Mouse (Mus musculus) forebrain, postnatal 0 days (tissue): ENCODE measurements at regions not wholly inside any gene's neighbourhood (a gene's known extent, or its start where the extent isn't known, plus 50 kb on each side); places are given as distances from the start of the nearest gene placed in this dataset.

Experiments
- ATAC-seq: fragments of 200-750 bp; cut with Nextera tagmentation; 2 replicates; pipeline ENCODE4 v1.8.0; 2017; ENCODE audit warnings: mild to moderate bottlenecking, moderate library complexity
- DNase-seq: peaks from one replicate; pipeline ENCODE4 v3.0.0-alpha.2; 2015
- H3K27ac ChIP-seq: fragments of 300-500 bp; sonication (generic); 2 replicates; pipeline ENCODE4 v1.5.1; 2014; ENCODE audit warnings: low read depth, mild to moderate bottlenecking, antibody characterized with exemption, low read length, moderate library complexity, mixed read lengths
- H3K27me3 ChIP-seq: fragments of 300-500 bp; sonication (generic); 2 replicates; pipeline ENCODE4 v1.6.1; 2014; ENCODE audit warnings: mild to moderate bottlenecking, low read length, mixed read lengths; ENCODE audit not compliant: insufficient read depth
- H3K36me3 ChIP-seq: fragments of 300-500 bp; sonication (generic); 2 replicates; pipeline ENCODE4 v1.6.1; 2014; ENCODE audit warnings: mild to moderate bottlenecking, moderate library complexity; ENCODE audit not compliant: insufficient read depth
- H3K4me1 ChIP-seq: fragments of 300-500 bp; sonication (generic); 2 replicates; pipeline ENCODE4 v1.6.1; 2014; ENCODE audit warnings: antibody characterized with exemption; ENCODE audit not compliant: insufficient read depth
- H3K4me2 ChIP-seq: fragments of 300-500 bp; sonication (generic); 2 replicates; pipeline ENCODE4 v1.6.1; 2014; ENCODE audit warnings: low read depth, mild to moderate bottlenecking, moderate library complexity
- H3K4me3 ChIP-seq: fragments of 300-500 bp; sonication (generic); 2 replicates; pipeline ENCODE4 v1.5.1; 2014; ENCODE audit warnings: low read depth, low read length, mixed read lengths
- H3K9ac ChIP-seq: fragments of 300-500 bp; sonication (generic); 2 replicates; pipeline ENCODE4 v1.6.1; 2014; ENCODE audit warnings: mild to moderate bottlenecking
- H3K9me3 ChIP-seq: fragments of 300-500 bp; sonication (generic); 2 replicates; pipeline ENCODE4 v1.6.1; 2016; ENCODE audit warnings: low read length
- CTCF ChIP-seq: sonication (generic); IDR thresholded peaks from 2 replicates; pipeline ENCODE4 v1.5.1; 2016; ENCODE audit warnings: antibody characterized with exemption, control low read depth, low read depth
- WGBS: fragments of 180-500 bp; shearing (Covaris S2); extraction: QIAGEN DNeasy Blood & Tissue Kit; methylation state at CpG from one replicate; pipeline ENCODE4 v1.1.7; 2014; 5-methylcytosine and 5-hydroxymethylcytosine counted together

DNA sequence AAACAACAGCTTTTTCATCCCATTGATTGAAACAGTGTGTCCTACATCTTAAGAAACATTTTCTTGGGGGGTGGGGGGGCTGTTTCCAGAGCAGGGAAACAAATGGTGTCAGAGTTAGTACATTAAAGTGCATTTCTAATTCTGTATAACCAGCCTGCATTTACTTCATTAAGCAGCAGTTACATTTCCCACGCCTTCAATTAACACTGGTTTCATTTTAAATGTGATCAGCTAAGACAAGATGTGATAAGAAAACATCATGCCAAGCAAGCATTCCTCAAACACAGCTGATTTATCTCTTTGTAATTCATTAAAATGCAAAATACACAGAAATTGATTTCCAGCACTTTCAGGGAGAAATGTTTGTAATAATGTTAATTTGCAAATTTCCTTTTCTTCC lies 122.0 kb downstream of the Olfr1505 start:
- H3K4me2 ChIP-seq: no peak overlapping the region
- TF ChIP-seq CTCF: no peak
- H3K27me3 ChIP-seq: no peaks in the 10 kb centered on the region

DNA sequence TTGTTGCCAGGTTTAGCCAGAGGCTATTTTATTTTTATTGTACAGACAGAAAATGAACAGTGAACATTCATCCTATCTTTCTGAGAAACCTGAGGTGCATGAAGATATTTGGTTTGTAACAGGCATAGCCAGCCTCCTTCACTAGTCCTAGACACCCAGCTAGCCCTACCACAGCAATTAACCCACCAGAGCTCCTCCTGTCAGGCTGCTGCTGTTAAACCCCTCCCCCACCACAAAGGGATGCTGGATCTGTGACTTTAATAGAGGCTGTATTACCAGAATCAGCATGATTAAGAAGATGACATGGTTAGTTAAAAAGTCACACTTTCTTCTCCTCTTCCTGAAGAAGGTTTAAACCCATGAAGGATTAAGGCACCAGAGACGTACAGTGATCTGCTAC lies 122.5 kb downstream of the Olfr1505 start:
- Histone ChIP-seq H3K27ac (no peak overlapping the region), H3K9ac (no peak overlapping the region), H3K36me3 (no peaks in the 10 kb centered on the region), H3K4me2 (no peak overlapping the region), H3K9me3 (no peaks in the 10 kb centered on the region), H3K4me3 (no peak overlapping the region), H3K4me1 (no peaks in the 10 kb centered on the region), H3K27me3 (no peaks in the 10 kb centered on the region)
- 56% methylated on average over 1 of the region's 1 CpGs for WGBS
- ATAC-seq (no peak), DNase-seq (no peak)
- TF ChIP-seq CTCF: no peak

More for the DNA sequence above, 122.0 kb downstream of the Olfr1505 start:
- Histone ChIP-seq H3K9me3 (no peaks in the 10 kb centered on the region), H3K9ac (no peak overlapping the region), H3K36me3 (no peaks in the 10 kb centered on the region), H3K4me1 (no peaks in the 10 kb centered on the region), H3K4me3 (no peak overlapping the region), H3K27ac (no peak overlapping the region)
- DNase-seq (peak; percentile 8), ATAC-seq (no peak)
- 20% methylated on average over 1 of the region's 1 CpGs for WGBS

DNA sequence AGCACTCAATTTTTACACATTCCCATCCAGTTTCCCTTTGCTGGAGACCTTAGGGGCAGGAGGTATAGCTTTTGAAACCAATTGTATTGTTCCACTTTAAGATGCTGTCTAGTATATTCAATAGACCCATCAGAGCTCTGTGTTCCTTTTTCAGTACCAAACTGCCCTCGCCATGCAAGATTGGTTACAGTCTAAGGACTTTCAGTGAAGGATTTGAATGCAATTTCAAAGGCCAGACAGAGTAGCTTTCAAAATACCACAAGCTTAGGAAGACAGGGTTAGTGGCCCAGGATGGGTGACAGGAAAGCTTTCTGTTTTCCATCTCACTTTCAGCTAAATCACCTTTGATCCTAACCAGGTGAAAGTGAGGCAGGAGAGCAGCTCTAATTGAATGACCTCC lies 123.4 kb downstream of the Olfr1505 start:
- H3K9me3 ChIP-seq: no peaks in the 10 kb centered on the region
- H3K4me3 ChIP-seq: no peak overlapping the region
- no peaks in the 10 kb centered on the region for H3K27me3 ChIP-seq
- DNase-seq (no peak), ATAC-seq (no peak)
- no peaks in the 10 kb centered on the region for H3K36me3 ChIP-seq
- TF ChIP-seq CTCF: no peak
- H3K9ac ChIP-seq: no peak overlapping the region
- H3K4me2 ChIP-seq: no peak overlapping the region
- 27% methylated on average over 1 of the region's 1 CpGs for WGBS
- H3K27ac ChIP-seq: no peak overlapping the region
- H3K4me1 ChIP-seq: no peaks in the 10 kb centered on the region

DNA sequence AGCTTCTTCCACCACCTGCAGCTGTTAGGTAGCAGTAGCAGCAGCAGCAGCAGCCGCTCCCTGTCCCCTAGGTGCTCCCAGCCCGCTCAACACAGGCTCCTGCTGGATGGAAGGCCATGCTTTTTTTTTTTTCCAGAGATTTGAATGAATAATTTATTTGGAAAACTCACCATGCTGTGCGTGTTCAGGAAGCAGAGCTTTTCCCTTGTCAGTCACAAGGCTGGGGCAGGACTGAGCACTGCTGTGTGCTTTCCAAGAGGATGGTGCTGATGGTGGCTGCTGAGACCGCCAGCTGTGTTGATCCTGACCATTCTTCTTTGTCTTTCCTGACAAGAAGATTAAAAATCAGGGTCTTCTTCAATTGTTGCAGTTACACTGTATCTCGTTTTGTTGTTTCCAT lies 129.4 kb downstream of the Olfr1505 start:
- Histone ChIP-seq H3K9me3 (no peaks in the 10 kb centered on the region), H3K4me2 (no peak overlapping the region), H3K9ac (no peak overlapping the region), H3K4me1 (no peaks in the 10 kb centered on the region), H3K27ac (no peak overlapping the region), H3K27me3 (no peaks in the 10 kb centered on the region), H3K36me3 (no peaks in the 10 kb centered on the region), H3K4me3 (no peak overlapping the region)
- DNase-seq (no peak), ATAC-seq (no peak)
- 45% methylated on average over 5 of the region's 5 CpGs for whole genome bisulfite sequencing
- TF ChIP-seq CTCF: no peak

DNA sequence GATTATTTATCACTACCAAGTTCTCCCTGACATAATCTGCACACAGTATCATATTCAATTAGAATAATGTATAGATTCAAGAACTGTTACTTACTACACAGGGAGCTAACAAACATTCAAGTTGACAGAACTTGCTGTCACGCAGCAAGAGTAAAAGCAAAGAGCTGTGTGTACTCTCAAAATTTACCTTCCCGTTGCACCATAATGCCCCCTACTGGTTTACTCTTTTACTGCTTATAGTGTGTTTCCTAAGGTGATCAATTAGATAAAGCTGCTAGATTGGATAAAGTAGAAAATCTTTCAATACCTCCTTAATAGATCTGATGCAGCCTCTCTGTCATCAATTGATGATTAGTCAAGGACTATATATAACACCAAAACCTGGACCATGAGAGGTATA lies 132.1 kb downstream of the Olfr1505 start:
- Histone ChIP-seq H3K9me3 (no peaks in the 10 kb centered on the region), H3K27ac (no peak overlapping the region), H3K36me3 (no peaks in the 10 kb centered on the region), H3K4me2 (no peak overlapping the region), H3K9ac (no peak overlapping the region), H3K4me1 (no peaks in the 10 kb centered on the region), H3K4me3 (no peak overlapping the region), H3K27me3 (no peaks in the 10 kb centered on the region)
- 51% methylated on average over 2 of the region's 2 CpGs for WGBS
- ATAC-seq: no peak
- no peak for DNase-seq
- TF ChIP-seq CTCF: peak; percentile 11; the same call in 1 of the 2 replicates

DNA sequence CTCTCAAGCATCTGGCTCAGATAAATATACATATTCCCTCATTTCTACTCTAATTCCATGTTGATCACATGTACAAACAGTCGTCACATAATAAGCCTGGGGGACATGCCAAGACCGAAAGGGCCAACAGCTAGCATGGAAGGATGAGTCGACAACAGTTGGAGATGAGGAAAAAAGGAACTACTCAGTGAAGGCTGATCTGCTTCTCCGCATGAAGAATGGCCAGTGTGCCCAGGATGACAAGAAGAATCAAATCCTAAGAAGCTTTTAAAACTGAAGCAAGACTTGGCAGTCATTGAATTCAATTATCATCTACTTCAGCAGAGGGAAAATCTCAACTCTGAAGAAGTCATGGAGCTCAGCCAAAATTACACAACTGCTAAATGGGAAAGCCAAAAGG lies 138.7 kb downstream of the Olfr1505 start:
- H3K4me1 ChIP-seq: no peaks in the 10 kb centered on the region
- no peak overlapping the region for H3K4me2 ChIP-seq
- H3K27me3 ChIP-seq: no peaks in the 10 kb centered on the region
- no peak for TF ChIP-seq CTCF
- WGBS: 61% methylated on average over 4 of the region's 4 CpGs
- H3K27ac ChIP-seq: no peak overlapping the region
- no peaks in the 10 kb centered on the region for H3K9me3 ChIP-seq
- H3K9ac ChIP-seq: no peak overlapping the region
- ATAC-seq (no peak), DNase-seq (no peak)
- no peak overlapping the region for H3K4me3 ChIP-seq
- no peaks in the 10 kb centered on the region for H3K36me3 ChIP-seq

DNA sequence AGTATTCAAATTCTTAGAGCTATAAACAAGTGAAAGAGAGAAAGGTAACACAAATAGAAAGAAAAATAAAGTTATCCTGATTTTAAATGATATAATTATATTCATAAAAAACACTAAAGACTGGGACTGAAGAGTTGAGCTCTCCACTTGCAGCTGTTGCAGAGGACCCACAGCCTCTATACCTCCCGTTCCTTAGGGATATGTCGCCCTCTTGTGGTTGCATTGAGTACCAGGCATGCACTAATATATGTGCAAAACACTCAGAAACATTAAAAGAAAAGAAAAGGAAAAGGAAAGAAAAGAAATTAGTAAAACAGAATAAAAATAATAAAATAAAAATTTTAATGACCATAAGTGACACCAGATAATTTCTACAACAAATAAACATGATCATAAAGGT lies 167.2 kb downstream of the Olfr1505 start:
- 24% methylated on average over 2 of the region's 2 CpGs for WGBS
- H3K27me3 ChIP-seq: no peaks in the 10 kb centered on the region

DNA sequence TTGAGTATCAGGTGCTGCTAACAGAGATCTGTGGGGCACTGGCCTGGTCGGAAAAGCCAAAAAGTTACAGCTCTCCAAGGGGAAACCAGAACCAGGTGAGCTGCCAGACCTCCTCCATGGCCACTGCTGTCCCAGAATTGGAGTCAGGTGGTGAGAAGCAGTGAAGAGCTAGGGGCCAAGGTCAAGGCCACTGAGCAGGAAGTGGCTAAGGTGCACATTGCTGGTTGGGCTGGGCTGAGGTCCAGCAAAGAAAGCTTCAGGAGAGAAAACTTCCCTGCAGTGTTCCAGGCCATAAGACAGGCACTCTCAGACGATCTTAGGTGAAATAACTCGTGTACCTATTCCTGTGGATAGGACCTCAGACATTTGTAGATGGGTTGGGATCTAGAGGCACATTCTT lies 171.4 kb downstream of the Olfr1505 start:
- 93% methylated on average over 3 of the region's 3 CpGs for WGBS
- no peak overlapping the region for H3K9ac ChIP-seq

More for the DNA sequence above, 167.2 kb downstream of the Olfr1505 start:
- Histone ChIP-seq H3K4me3 (no peak overlapping the region), H3K4me2 (no peak overlapping the region), H3K36me3 (no peaks in the 10 kb centered on the region), H3K4me1 (no peaks in the 10 kb centered on the region), H3K9me3 (no peaks in the 10 kb centered on the region), H3K27ac (no peak overlapping the region), H3K9ac (no peak overlapping the region)
- peak; percentile 32; the same call in 1 of the 2 replicates for TF ChIP-seq CTCF
- ATAC-seq (no peak), DNase-seq (no peak)

More for the DNA sequence above, 171.4 kb downstream of the Olfr1505 start:
- ATAC-seq: no peak
- Histone ChIP-seq H3K4me3 (no peak overlapping the region), H3K27me3 (no peaks in the 10 kb centered on the region), H3K9me3 (no peaks in the 10 kb centered on the region), H3K27ac (no peak overlapping the region), H3K4me2 (no peak overlapping the region), H3K36me3 (no peaks in the 10 kb centered on the region), H3K4me1 (no peaks in the 10 kb centered on the region)
- no peak for TF ChIP-seq CTCF
- no peak for DNase-seq
